Mouse (Mus musculus): ENCODE results near the gene Rabac1. TPM values are rescaled to one million over a fixed set of nuclear protein-coding genes. Genes with fewer than 3 reads are reported as not detected.

Rabac1 gene
- total RNA-seq, 1 experiment, result 212 TPM

DNA sequence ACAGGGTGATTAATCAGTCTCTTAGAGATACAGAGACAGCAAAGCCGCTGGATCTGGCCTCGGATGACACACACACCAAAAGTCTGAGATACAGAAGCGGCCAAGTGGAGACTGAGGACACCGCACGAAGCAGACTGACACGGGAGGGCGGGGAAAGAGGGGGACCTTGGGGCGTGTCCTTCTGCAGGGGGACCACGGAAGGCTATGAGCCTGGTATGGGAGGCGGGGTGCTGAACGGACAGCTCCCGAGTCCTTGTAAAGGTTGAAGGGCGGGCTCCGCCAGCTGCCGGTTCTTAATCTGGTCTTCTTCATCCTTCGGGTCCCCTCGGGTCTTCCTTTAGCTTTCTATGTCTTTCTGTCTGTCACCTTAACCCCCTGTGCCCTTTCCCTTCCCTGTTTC, 36.1 kb upstream of the Rabac1 start:
- TF ChIP-seq ZNF384 (IDR thresholded peaks at IDR 0.05; ENCODE audit: low read depth, low read length), result no peak
- no peak for TF ChIP-seq CHD2 (IDR thresholded peaks at IDR 0.05; ENCODE audit: low read depth, low read length)
- 0 out of 2 replicates have a peak, but pooled peaks have one; percentile 2 for TF ChIP-seq ZC3H11A (IDR thresholded peaks at IDR 0.05; ENCODE audit: borderline replicate concordance, low read depth, low read length)
- no peak for TF ChIP-seq MAFK (IDR thresholded peaks at IDR 0.05; ENCODE audit: insufficient read depth, low read depth, low read length)
- no peak; the same call in 1 of the 2 replicates for TF ChIP-seq HCFC1 (IDR thresholded peaks at IDR 0.05; ENCODE audit: borderline replicate concordance, insufficient read depth, low read length)
- H3K9me3 ChIP-seq (ENCODE audit: control insufficient read depth, insufficient read depth, low read depth, low read length), result no peaks in the 10 kb centered on the region
- no peak overlapping the region for H3K9ac ChIP-seq (ENCODE audit: insufficient read depth, low read depth, low read length, poor library complexity, severe bottlenecking)
- in situ Hi-C loops (cut with MboI; ENCODE audit: low sequenced_read_pairs in 2 of 2, unreplicated experiment in 2 of 2), result no loop called here
- H3K4me1 ChIP-seq (ENCODE audit: control insufficient read depth in 2 of 2, insufficient read depth in 2 of 2, low read length in 2 of 2, poor library complexity in 1 of 2), result peaks cover 11 to 31% of the 10 kb centered on the region in 2 experiments
- H3K27ac ChIP-seq (ENCODE audit: insufficient read depth, low read depth, low read length, poor library complexity, severe bottlenecking), result no peak overlapping the region; the same call in 1 of the 2 replicates
- peak overlapping the region; percentile 38 to 46; a peak in 3 of 4 replicates for H3K4me3 ChIP-seq (ENCODE audit: insufficient read depth in 1 of 2, low read depth in 1 of 2, low read length in 2 of 2, poor library complexity in 1 of 2, severe bottlenecking in 1 of 2)
- no peaks in the 10 kb centered on the region for H3K36me3 ChIP-seq (ENCODE audit: control insufficient read depth, insufficient read depth, low read length, poor library complexity, severe bottlenecking)
- peak; percentile 79 for DNase-seq (ENCODE audit: low read depth, low spot score)

DNA sequence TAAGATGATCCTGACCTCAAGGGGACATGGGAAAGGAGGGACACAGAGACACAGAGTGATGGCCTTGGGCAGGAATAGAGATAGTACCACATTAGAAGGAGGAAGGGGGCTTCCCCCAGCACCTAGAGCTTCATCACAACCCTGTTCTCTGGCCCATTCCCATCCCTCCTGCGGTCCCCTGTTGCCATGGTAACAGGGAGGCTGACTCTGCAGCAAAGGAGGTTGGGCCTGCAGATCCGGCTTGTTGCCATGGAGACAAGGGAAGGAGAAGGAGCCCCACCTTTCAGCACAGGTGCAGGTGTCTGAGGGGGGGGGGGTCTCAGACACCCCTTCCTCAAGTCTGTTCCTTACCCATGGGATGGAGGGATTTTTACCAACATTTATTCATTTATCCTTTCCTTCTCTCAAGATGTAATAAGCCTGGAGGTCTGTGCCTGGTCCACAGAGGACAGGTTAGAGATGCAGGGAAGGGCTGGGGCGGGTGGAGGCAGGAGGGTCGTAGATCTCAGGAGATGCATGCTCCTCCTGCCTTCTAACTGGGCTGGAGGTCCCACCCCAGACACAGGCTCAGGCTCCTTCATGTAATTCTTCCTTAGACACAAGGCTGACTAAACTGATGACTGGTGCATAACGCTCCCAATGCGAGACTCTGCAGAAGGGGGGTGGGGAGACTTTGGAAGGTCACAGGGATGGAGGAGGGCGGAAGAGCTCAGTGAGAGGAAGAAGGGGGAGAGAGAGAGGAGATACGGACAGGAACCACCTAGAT, 35.2 kb upstream of the Rabac1 start:
- Histone ChIP-seq H3K27ac (ENCODE audit: insufficient read depth, low read depth, low read length, poor library complexity, severe bottlenecking) (no peak overlapping the region), H3K9me3 (ENCODE audit: control insufficient read depth, insufficient read depth, low read depth, low read length) (no peaks in the 10 kb centered on the region), H3K4me3 (ENCODE audit: insufficient read depth in 1 of 2, low read depth in 1 of 2, low read length in 2 of 2, poor library complexity in 1 of 2, severe bottlenecking in 1 of 2) (no peak overlapping the region), H3K9ac (ENCODE audit: insufficient read depth, low read depth, low read length, poor library complexity, severe bottlenecking) (no peak overlapping the region), H3K4me1 (ENCODE audit: control insufficient read depth in 2 of 2, insufficient read depth in 2 of 2, low read length in 2 of 2, poor library complexity in 1 of 2) (peaks cover 11 to 31% of the 10 kb centered on the region in 2 experiments), H3K36me3 (ENCODE audit: control insufficient read depth, insufficient read depth, low read length, poor library complexity, severe bottlenecking) (no peaks in the 10 kb centered on the region)
- DNase-seq (ENCODE audit: low read depth, low spot score), result no peak
- no peak for TF ChIP-seq CHD2 (IDR thresholded peaks at IDR 0.05; ENCODE audit: low read depth, low read length)
- TF ChIP-seq MAFK (IDR thresholded peaks at IDR 0.05; ENCODE audit: insufficient read depth, low read depth, low read length), result no peak
- no peak for TF ChIP-seq ZNF384 (IDR thresholded peaks at IDR 0.05; ENCODE audit: low read depth, low read length)
- no peak for TF ChIP-seq ZC3H11A (IDR thresholded peaks at IDR 0.05; ENCODE audit: borderline replicate concordance, low read depth, low read length)
- TF ChIP-seq HCFC1 (IDR thresholded peaks at IDR 0.05; ENCODE audit: borderline replicate concordance, insufficient read depth, low read length), result no peak
- in situ Hi-C loops (cut with MboI; ENCODE audit: low sequenced_read_pairs in 2 of 2, unreplicated experiment in 2 of 2), result no loop called here

DNA sequence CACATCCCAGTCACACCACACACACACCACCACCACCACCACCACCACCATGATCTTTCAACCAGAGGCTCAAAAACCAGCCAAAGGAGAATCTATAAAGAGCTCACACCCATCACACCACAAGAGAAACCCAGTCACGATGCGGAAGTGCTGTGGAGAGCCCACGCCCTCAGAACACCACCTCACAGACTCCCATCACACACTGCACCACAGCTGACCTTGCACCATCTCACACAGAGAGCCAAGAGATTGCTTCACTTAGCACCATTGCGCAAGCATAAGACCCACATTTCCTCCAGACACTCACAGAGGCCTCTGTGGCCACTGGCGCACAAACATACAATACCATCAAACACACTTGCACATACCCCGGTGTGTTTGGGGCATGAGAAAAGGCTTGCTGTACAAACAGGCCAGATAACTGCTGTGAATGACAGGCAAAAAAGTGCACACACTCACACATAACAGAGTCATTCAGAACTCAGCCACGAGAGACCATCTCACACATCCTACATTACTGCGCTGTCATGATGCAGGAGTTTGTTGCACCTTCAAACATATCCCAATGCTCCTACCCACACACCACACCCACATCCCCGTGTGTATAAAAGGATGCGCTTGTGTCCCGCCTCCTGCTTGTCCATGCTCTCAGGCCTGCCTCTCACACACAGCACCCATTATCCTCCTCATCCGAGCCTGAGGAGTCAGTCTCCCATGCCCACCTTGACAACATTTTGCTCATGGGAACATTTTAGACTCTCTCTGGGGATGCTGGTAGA, 34.2 kb upstream of the Rabac1 start:
- no peaks in the 10 kb centered on the region for H3K9me3 ChIP-seq (ENCODE audit: control insufficient read depth, insufficient read depth, low read depth, low read length)
- DNase-seq (ENCODE audit: low read depth, low spot score), result no peak
- in situ Hi-C loops (cut with MboI; ENCODE audit: low sequenced_read_pairs in 2 of 2, unreplicated experiment in 2 of 2), result no loop called here
- no peak overlapping the region for H3K9ac ChIP-seq (ENCODE audit: insufficient read depth, low read depth, low read length, poor library complexity, severe bottlenecking)
- TF ChIP-seq CHD2 (IDR thresholded peaks at IDR 0.05; ENCODE audit: low read depth, low read length), result no peak
- TF ChIP-seq MAFK (IDR thresholded peaks at IDR 0.05; ENCODE audit: insufficient read depth, low read depth, low read length), result no peak
- TF ChIP-seq ZNF384 (IDR thresholded peaks at IDR 0.05; ENCODE audit: low read depth, low read length), result no peak
- no peak for TF ChIP-seq ZC3H11A (IDR thresholded peaks at IDR 0.05; ENCODE audit: borderline replicate concordance, low read depth, low read length)
- no peak for TF ChIP-seq HCFC1 (IDR thresholded peaks at IDR 0.05; ENCODE audit: borderline replicate concordance, insufficient read depth, low read length)
- H3K4me3 ChIP-seq (ENCODE audit: insufficient read depth in 1 of 2, low read depth in 1 of 2, low read length in 2 of 2, poor library complexity in 1 of 2, severe bottlenecking in 1 of 2), result no peak overlapping the region
- peaks cover 8 to 29% of the 10 kb centered on the region in 2 experiments for H3K4me1 ChIP-seq (ENCODE audit: control insufficient read depth in 2 of 2, insufficient read depth in 2 of 2, low read length in 2 of 2, poor library complexity in 1 of 2)
- H3K36me3 ChIP-seq (ENCODE audit: control insufficient read depth, insufficient read depth, low read length, poor library complexity, severe bottlenecking), result no peaks in the 10 kb centered on the region
- no peak overlapping the region for H3K27ac ChIP-seq (ENCODE audit: insufficient read depth, low read depth, low read length, poor library complexity, severe bottlenecking)

DNA sequence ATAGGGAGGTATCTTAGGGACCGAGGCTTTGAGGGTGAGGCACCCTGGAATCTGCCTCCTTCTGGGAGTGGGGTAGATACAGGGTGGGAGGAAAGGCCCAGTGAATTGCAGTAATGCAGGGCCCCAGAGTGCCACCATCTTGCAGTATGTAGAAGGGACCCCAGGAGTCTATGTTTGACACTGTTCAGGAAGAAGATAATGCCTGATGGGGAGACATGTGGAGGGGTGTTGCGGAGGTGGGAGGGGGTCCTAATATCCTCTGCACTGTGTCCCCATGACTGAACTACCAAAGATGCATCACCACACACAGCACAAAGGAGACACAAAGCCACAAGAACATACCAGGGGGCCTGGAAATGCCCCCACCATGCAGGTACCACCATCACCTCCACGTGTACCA, 33.6 kb upstream of the Rabac1 start:
- DNase-seq (ENCODE audit: low read depth, low spot score), result no peak
- Histone ChIP-seq H3K4me1 (ENCODE audit: control insufficient read depth in 2 of 2, insufficient read depth in 2 of 2, low read length in 2 of 2, poor library complexity in 1 of 2) (peaks cover 4 to 23% of the 10 kb centered on the region in 2 experiments), H3K9ac (ENCODE audit: insufficient read depth, low read depth, low read length, poor library complexity, severe bottlenecking) (no peak overlapping the region), H3K27ac (ENCODE audit: insufficient read depth, low read depth, low read length, poor library complexity, severe bottlenecking) (no peak overlapping the region), H3K36me3 (ENCODE audit: control insufficient read depth, insufficient read depth, low read length, poor library complexity, severe bottlenecking) (no peaks in the 10 kb centered on the region), H3K4me3 (ENCODE audit: insufficient read depth in 1 of 2, low read depth in 1 of 2, low read length in 2 of 2, poor library complexity in 1 of 2, severe bottlenecking in 1 of 2) (no peak overlapping the region), H3K9me3 (ENCODE audit: control insufficient read depth, insufficient read depth, low read depth, low read length) (no peaks in the 10 kb centered on the region)
- TF ChIP-seq CHD2 (IDR thresholded peaks at IDR 0.05; ENCODE audit: low read depth, low read length) (no peak), ZC3H11A (IDR thresholded peaks at IDR 0.05; ENCODE audit: borderline replicate concordance, low read depth, low read length) (no peak), MAFK (IDR thresholded peaks at IDR 0.05; ENCODE audit: insufficient read depth, low read depth, low read length) (no peak), HCFC1 (IDR thresholded peaks at IDR 0.05; ENCODE audit: borderline replicate concordance, insufficient read depth, low read length) (no peak)
- in situ Hi-C loops (cut with MboI; ENCODE audit: low sequenced_read_pairs in 2 of 2, unreplicated experiment in 2 of 2), result no loop called here

Data from ES-E14 (cell line).